Mouse (Mus musculus) cortical plate, adult 2 months (tissue): ENCODE measurements around the gene Fam110c.

ENCODE experiments used
- CTCF ChIP-seq: fragments of 200-500 bp; IDR thresholded peaks from 2 replicates; pipeline ENCODE4 v1.5.1; 2011; ENCODE audit warnings: mild to moderate bottlenecking, control low read depth, low read length; ENCODE audit not compliant: insufficient read depth; ENCODE audit errors: extremely low read depth
- POLR2A ChIP-seq: fragments of 200-500 bp; IDR thresholded peaks from 2 replicates; pipeline ENCODE4 v1.6.1; 2011; ENCODE audit warnings: mild to moderate bottlenecking, low read length, control low read depth; ENCODE audit not compliant: insufficient read depth; ENCODE audit errors: extremely low read depth

DNA sequence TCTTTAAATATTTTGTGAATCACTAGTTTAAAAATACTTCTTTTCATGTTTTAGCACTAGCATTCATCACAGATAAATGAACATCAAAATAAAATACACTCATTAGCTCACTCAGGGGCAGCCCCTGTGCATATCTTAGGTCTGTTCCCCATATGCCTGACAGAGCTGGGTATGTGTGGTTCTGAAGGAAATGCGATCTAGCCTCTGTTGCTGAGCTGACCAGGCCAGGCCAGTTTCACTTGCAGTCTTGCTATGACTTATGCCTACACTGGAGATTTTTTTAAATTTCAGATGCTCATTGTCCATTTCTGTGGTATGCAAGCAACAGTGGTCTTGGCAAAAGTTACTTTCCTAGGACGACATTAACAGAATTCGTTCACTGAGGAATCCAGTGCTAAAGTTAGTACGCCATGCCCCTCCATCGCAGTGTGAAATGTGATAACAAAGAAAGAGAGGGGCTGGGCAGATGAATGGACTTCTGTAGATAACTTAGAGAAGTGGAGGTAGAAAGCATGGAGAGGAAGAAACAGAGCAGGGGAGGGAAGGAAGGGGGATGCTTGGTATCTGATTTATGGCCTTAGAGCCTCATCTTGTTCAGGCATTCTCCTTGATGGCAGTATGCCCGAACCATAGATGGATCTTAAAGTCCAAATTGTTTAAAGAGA, 7.4 kb downstream of the Fam110c start:
- TF ChIP-seq CTCF (no peak), POLR2A (no peak)
